Mouse (Mus musculus) spleen, adult 2 months (tissue): ENCODE results near the gene Bace2. TPM values are rescaled to one million over a fixed set of nuclear protein-coding genes. Genes with fewer than 3 reads are reported as not detected.

ENCODE experiments used
- DNase-seq, 2 experiments: peaks; one replicate each; pipeline versions ENCODE4 v3.0.0 to v3.0.0-alpha.2; 2012 to 2021; ENCODE audit warnings: low spot score in 2 of 2, low read depth in 1 of 2
- H3K27ac ChIP-seq: fragments of 200-500 bp; 2 replicates; pipeline ENCODE4 v1.5.1; 2012; ENCODE audit warnings: low read length, inconsistent platforms; ENCODE audit not compliant: insufficient read depth
- H3K27me3 ChIP-seq: fragments of 200-500 bp; 2 replicates; pipeline ENCODE4 v1.6.1; 2012; ENCODE audit warnings: mild to moderate bottlenecking, moderate library complexity, low read length, inconsistent platforms; ENCODE audit not compliant: control insufficient read depth, insufficient read depth
- H3K36me3 ChIP-seq: fragments of 200-500 bp; 2 replicates; pipeline ENCODE4 v1.6.1; 2012; ENCODE audit warnings: mild to moderate bottlenecking, low read length, inconsistent platforms; ENCODE audit not compliant: control insufficient read depth, insufficient read depth
- H3K4me1 ChIP-seq: fragments of 200-500 bp; 2 replicates; pipeline ENCODE4 v1.6.1; 2011; ENCODE audit warnings: inconsistent platforms; ENCODE audit not compliant: control insufficient read depth, insufficient read depth, insufficient read length
- H3K4me3 ChIP-seq: fragments of 200-500 bp; 2 replicates; pipeline ENCODE4 v1.5.1; 2011; ENCODE audit warnings: mild to moderate bottlenecking, inconsistent platforms; ENCODE audit not compliant: insufficient read depth, insufficient read length; ENCODE audit errors: extremely low read depth
- CTCF ChIP-seq: fragments of 200-500 bp; IDR thresholded peaks from 2 replicates; pipeline ENCODE4 v1.5.1; 2011; ENCODE audit warnings: mild to moderate bottlenecking, inconsistent platforms; ENCODE audit not compliant: insufficient read depth, insufficient read length, insufficient replicate concordance; ENCODE audit errors: extremely low read depth
- POLR2A ChIP-seq: fragments of 200-500 bp; IDR thresholded peaks from 2 replicates; pipeline ENCODE4 v1.6.1; 2011; ENCODE audit warnings: low read depth, low read length, inconsistent platforms
- WGBS: fragments of 180-500 bp; shearing (Covaris S2); methylation state at CpG from one replicate; pipeline ENCODE4 v1.1.7; 2018; 5-methylcytosine and 5-hydroxymethylcytosine counted together
- polyA plus RNA-seq: library from polyadenylated mRNA; depleted of rRNA; stranded (reverse); fragments of >200 nt; gene quantifications from 2 replicates; pipeline ENCODE4 v1.2.3, GENCODE M21; 2012

The Bace2 gene
- polyA plus RNA-seq, 1 experiment = 2.4 TPM

DNA sequence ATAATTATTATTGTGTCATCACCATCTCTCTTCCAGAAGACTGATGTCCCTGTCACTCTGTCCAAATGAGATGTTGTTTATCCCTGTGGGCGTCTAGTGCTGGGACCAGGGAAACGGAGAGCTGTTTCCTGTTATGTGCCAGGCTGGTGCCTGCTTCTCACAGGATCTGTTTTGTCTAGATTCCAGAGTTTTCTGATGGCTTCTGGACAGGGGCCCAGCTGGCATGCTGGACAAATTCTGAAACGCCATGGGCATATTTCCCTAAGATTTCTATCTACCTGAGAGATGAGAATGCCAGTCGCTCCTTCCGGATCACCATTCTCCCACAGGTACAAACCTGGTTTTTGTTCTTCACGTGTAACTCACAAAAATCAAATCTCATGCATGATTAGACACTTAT lies 65.1 kb downstream of the Bace2 start:
- H3K4me1 ChIP-seq = no peaks in the 10 kb centered on the region
- no peak for DNase-seq
- H3K4me3 ChIP-seq = no peak overlapping the region
- no peaks in the 10 kb centered on the region for H3K36me3 ChIP-seq
- 83% methylated on average over 6 of the region's 6 CpGs for WGBS
- TF ChIP-seq POLR2A = no peak
- TF ChIP-seq CTCF = no peak
- H3K27ac ChIP-seq = no peak overlapping the region
- H3K27me3 ChIP-seq = no peaks in the 10 kb centered on the region

- H3K27ac ChIP-seq = no peak overlapping the region
- H3K36me3 ChIP-seq = no peaks in the 10 kb centered on the region
- DNase-seq = no peak
- 84% methylated on average over 1 of the region's 1 CpGs for WGBS
- no peaks in the 10 kb centered on the region for H3K27me3 ChIP-seq
- no peak overlapping the region for H3K4me3 ChIP-seq
- H3K4me1 ChIP-seq = no peaks in the 10 kb centered on the region
- TF ChIP-seq CTCF = no peak
Observed at GRCm38 (mm10) chr16:97423627-97424026, 67.1 kb downstream of the Bace2 start.

DNA sequence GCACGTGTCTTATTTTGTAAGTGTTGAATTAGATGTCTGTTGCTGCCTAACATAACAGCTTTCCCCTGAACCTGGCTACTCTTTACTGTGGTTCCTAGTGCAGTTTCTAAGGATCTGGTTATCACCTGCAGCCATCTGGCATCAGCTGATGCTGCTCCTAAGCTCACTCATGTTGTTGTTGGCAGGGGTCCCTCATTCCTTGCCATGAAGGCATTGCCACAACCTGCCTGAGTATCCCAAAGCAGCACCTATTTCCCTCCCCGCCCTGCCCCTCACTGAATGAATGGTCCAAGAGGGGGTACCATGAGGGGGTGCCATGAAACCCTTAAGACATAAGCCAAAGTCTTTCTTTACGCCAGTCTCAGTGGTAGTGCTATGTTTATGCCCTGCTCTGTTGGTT lies 71.5 kb downstream of the Bace2 start:
- WGBS = 81% methylated on average over 3 of the region's 3 CpGs
- DNase-seq = no peak
- TF ChIP-seq POLR2A (no peak), CTCF (no peak)
- Histone ChIP-seq H3K4me1 (no peaks in the 10 kb centered on the region), H3K36me3 (no peaks in the 10 kb centered on the region), H3K27ac (no peak overlapping the region), H3K27me3 (no peaks in the 10 kb centered on the region), H3K4me3 (no peak overlapping the region)

DNA sequence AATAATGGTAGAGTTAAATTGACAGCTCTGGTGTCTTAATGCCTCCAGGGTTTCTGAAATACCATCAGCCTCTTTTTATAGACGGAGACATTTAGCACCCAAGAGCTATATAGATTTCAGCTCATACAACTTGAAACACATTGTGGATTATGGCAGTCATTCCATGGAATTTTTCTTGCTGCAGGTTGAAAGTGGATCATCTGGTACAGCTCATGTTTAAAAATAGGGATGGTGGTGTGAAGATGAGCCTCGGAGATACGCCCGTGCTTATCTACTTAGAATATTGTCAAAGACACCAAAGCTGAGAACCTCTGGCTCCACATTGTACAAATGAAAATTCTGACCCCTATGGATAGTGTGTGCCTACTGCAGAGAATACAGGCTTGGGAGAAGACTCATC lies 73.5 kb downstream of the Bace2 start:
- H3K36me3 ChIP-seq = no peaks in the 10 kb centered on the region

DNA sequence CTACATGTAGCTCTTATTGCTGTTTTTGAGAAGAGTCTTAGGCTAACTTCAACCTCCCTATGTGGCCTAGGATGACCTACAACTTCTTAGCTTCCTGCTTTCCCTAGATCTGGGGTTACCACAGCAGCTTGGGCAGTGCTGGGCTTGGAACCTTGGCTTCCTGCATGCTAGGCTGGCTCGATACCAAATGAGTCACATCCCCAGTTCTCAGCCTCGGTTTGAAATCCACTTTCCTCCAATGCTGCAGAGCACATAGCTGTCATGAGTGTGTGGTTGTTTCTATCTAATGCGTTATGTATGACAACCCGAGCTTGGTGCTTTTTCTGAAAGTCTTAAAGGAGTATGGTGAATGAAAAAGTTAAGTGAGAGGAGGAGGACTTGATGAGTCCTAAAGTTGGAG lies 74.8 kb downstream of the Bace2 start:
- Histone ChIP-seq H3K36me3 (no peaks in the 10 kb centered on the region), H3K4me1 (no peaks in the 10 kb centered on the region), H3K4me3 (no peak overlapping the region), H3K27ac (no peak overlapping the region), H3K27me3 (no peaks in the 10 kb centered on the region)
- 33% methylated on average over 4 of the region's 4 CpGs for WGBS
- no peak for DNase-seq
- TF ChIP-seq POLR2A (no peak), CTCF (no peak)

More for the DNA sequence above, 73.5 kb downstream of the Bace2 start:
- H3K4me1 ChIP-seq = no peaks in the 10 kb centered on the region
- TF ChIP-seq POLR2A (no peak), CTCF (no peak)
- no peak for DNase-seq
- no peak overlapping the region for H3K4me3 ChIP-seq
- 89% methylated on average over 4 of the region's 4 CpGs for WGBS
- no peak overlapping the region for H3K27ac ChIP-seq
- H3K27me3 ChIP-seq = no peaks in the 10 kb centered on the region

DNA sequence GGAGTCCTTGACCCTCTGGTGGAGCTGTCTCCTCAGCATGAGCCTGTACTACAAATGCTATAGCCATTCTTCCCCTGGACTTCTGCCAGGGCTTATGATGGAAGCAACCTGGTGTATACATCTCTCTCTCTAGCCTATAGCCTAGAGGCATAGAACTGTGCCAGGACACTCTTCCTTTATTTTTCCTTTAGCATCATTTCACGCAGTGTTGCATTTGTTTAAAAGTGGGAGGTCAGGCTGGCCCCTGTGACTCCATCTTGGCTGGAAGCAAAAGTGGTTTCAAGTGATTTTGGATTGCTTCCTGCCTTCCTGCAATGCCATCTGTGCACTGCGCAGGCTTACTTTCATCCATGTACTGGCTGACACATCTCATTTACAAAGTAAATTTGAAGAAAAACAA lies 77.7 kb downstream of the Bace2 start:
- Histone ChIP-seq H3K4me3 (no peak overlapping the region), H3K4me1 (no peaks in the 10 kb centered on the region), H3K27ac (no peak overlapping the region), H3K36me3 (no peaks in the 10 kb centered on the region), H3K27me3 (no peaks in the 10 kb centered on the region)
- TF ChIP-seq CTCF (no peak), POLR2A (no peak)
- DNase-seq = no peak
- 83% methylated on average over 2 of the region's 2 CpGs for WGBS

DNA sequence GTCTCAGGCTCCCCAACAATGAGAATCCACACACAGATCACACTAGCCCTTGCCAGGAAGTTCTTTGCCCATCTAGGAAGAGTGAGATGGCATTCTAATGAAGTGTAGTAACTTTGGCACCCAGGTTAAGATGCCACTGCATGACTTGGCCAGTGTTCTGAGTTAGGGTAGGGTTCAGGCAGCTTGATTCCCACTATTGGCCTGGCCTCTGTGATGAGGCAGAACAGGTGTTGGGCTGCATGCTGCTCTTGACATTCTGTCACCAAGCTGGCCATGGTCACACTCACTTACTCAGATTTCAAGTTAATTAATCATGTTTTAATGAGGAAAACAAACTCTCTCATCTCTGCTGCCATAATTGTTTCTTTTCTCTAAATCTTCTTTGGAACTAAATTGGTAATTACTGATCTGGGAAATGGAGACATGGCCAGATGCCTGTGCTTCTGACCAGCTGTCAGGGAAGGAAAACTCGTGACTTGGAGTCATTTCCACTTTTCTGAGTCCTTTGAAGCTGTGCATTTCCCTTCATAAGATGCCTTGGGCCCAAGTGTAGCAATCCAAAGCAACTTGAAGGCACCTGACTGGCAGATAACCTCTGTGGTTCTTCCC lies 81.0 kb downstream of the Bace2 start:
- TF ChIP-seq POLR2A (no peak), CTCF (no peak)
- no peaks in the 10 kb centered on the region for H3K27me3 ChIP-seq
- no peak overlapping the region for H3K4me3 ChIP-seq
- no peak for DNase-seq
- H3K36me3 ChIP-seq = no peaks in the 10 kb centered on the region
- 41% methylated on average over 1 of the region's 1 CpGs for WGBS
- H3K4me1 ChIP-seq = no peaks in the 10 kb centered on the region
- no peak overlapping the region for H3K27ac ChIP-seq
